Comparison of ENCODE assay signal across 10 mouse cellular contexts in genomic region chr4:151985886-151986285, GRCm38 (mm10). TPM values are rescaled to one million over a fixed set of nuclear protein-coding genes. Genes with fewer than 3 reads are reported as not detected.
DNase-seq lines count a peak whose midpoint lies in the region; ATAC-seq and TF ChIP-seq lines count a peak whose summit lies in the region.
"Had no signal": no experiment of that assay in that cellular context is flagged by ENCODE, and none has a peak within 500 bp of the region (broad histone marks: within the 10 kb centered on the region; RNA-seq: fewer than 3 reads in every experiment).

No protein-coding gene starts in this region.

- no peak for TF ChIP-seq CTCF in small intestine, adult 2 months (IDR thresholded peaks at IDR 0.05; ENCODE audit: extremely low read depth, insufficient read length, insufficient replicate concordance, low read depth, low read length)

- TF ChIP-seq POLR2A in small intestine, adult 2 months (IDR thresholded peaks at IDR 0.05; ENCODE audit: low read depth, low read length), result no peak

- peaks cover 19% of the 10 kb centered on the region for H3K4me1 ChIP-seq in intestine, embryonic 15.5 days (replicated peaks)
- H3K4me1 ChIP-seq in small intestine, adult 2 months (ENCODE audit: control insufficient read depth, insufficient read depth, insufficient read length, low read length), result peaks cover 16% of the 10 kb centered on the region

- H3K36me3 ChIP-seq in intestine, embryonic 15.5 days, result peaks cover 16% of the 10 kb centered on the region
- H3K36me3 ChIP-seq in small intestine, adult 2 months (ENCODE audit: control insufficient read depth, insufficient read depth, low read length), result peaks cover 5% of the 10 kb centered on the region; the same call in 1 of the 2 replicates

- peak; percentile 38; the same call in 1 of the 2 replicates for ATAC-seq in intestine, embryonic 15.5 days
- ATAC-seq: forebrain, embryonic 15.5 days had no signal

- H3K4me3 ChIP-seq in intestine, embryonic 15.5 days (replicated peaks), result no peak overlapping the region
- H3K4me3 ChIP-seq in small intestine, adult 2 months (ENCODE audit: low read depth, low read length), result peak overlapping the region; percentile 31
- H3K4me3 ChIP-seq: forebrain, embryonic 15.5 days; heart, embryonic 15.5 days had no signal

- 0 out of 2 replicates have a peak overlapping the region, but pooled peaks have one; percentile 24 for H3K27ac ChIP-seq in intestine, embryonic 15.5 days
- peak overlapping the region; percentile 55; the same call in 1 of the 2 replicates for H3K27ac ChIP-seq in small intestine, adult 2 months (ENCODE audit: insufficient read depth, low read depth, low read length)
- H3K27ac ChIP-seq: forebrain, embryonic 15.5 days; heart, embryonic 15.5 days had no signal

- no peak overlapping the region for H3K4me2 ChIP-seq in intestine, embryonic 15.5 days (replicated peaks)
- H3K4me2 ChIP-seq: forebrain, embryonic 15.5 days; heart, embryonic 15.5 days had no signal

- H3K9me3 ChIP-seq in intestine, embryonic 15.5 days, result no peaks in the 10 kb centered on the region
- H3K9me3 ChIP-seq: forebrain, embryonic 15.5 days; heart, embryonic 15.5 days had no signal

- no peaks in the 10 kb centered on the region for H3K27me3 ChIP-seq in intestine, embryonic 15.5 days (replicated peaks)
- H3K27me3 ChIP-seq in small intestine, adult 2 months (ENCODE audit: control insufficient read depth, insufficient read depth, low read length), result no peaks in the 10 kb centered on the region
- H3K27me3 ChIP-seq: forebrain, embryonic 15.5 days; heart, embryonic 15.5 days had no signal

- DNase-seq in lung, adult 18-20 months, result peak; percentile 51 to 68
- no peak for DNase-seq in lung, postnatal 10 days
- DNase-seq in cerebellum, adult 18-20 months, result peak; percentile 70 to 80
- DNase-seq in adrenal gland, postnatal 4 days (ENCODE audit: low spot score in 2 of 2), result no peak
- DNase-seq in embryo, embryonic 10 days (ENCODE audit: low spot score), result no peak
- DNase-seq: layer of hippocampus, postnatal 36 days had no signal

- 23% methylated on average over 10 of the region's 10 CpGs for WGBS in intestine, embryonic 15.5 days
- 12% methylated on average over 10 of the region's 10 CpGs for WGBS in small intestine, adult 2 months

- no peak overlapping the region for H3K9ac ChIP-seq in intestine, embryonic 15.5 days
- H3K9ac ChIP-seq: forebrain, embryonic 15.5 days; heart, embryonic 15.5 days had no signal

RNA-seq across cellular contexts. Expression of gene Thap3, which starts 2.9 kb away (rescaled TPM):
- 31.2 and 32.0 TPM in 2 replicates for polyA plus RNA-seq in intestine, embryonic 15.5 days (2015; fragmentation: Nextera tagmentation; extraction: Ambion mirVana)
- polyA plus RNA-seq in small intestine, adult 2 months (2012; rRNA removed), result 13.0 and 24.2 TPM in 2 replicates
- 10 to 100 TPM; 35.6 to 41.8 TPM for total RNA-seq in adrenal gland, postnatal 4 days (2021)

RNA-seq across cellular contexts. Expression of gene Phf13, which starts 10.2 kb away (rescaled TPM):
- polyA plus RNA-seq in intestine, embryonic 15.5 days (2015; fragmentation: Nextera tagmentation; extraction: Ambion mirVana), result 20.4 and 21.0 TPM in 2 replicates
- 4.0 and 7.5 TPM in 2 replicates for polyA plus RNA-seq in small intestine, adult 2 months (2012; rRNA removed)
- 10 to 100 TPM; 24.8 to 28.0 TPM for total RNA-seq in adrenal gland, postnatal 4 days (2021)

RNA-seq across cellular contexts. Expression of gene Klhl21, which starts 22.7 kb away (rescaled TPM):
- polyA plus RNA-seq in intestine, embryonic 15.5 days (2015; fragmentation: Nextera tagmentation; extraction: Ambion mirVana), result 10.6 and 10.9 TPM in 2 replicates
- 18.6 and 19.8 TPM in 2 replicates for polyA plus RNA-seq in small intestine, adult 2 months (2012; rRNA removed)
- total RNA-seq in adrenal gland, postnatal 4 days (2021), result 10 to 100 TPM; 18.8 to 19.3 TPM

RNA-seq across cellular contexts. Expression of gene Zbtb48, which starts 41.6 kb away (rescaled TPM):
- polyA plus RNA-seq in intestine, embryonic 15.5 days (2015; fragmentation: Nextera tagmentation; extraction: Ambion mirVana), result 15.6 and 19.0 TPM in 2 replicates
- polyA plus RNA-seq in small intestine, adult 2 months (2012; rRNA removed), result 12.5 and 13.6 TPM in 2 replicates
- total RNA-seq in adrenal gland, postnatal 4 days (2021), result 10 to 100 TPM; 16.8 to 17.0 TPM

RNA-seq across cellular contexts. Expression of gene Dnajc11, which starts 52.4 kb away (rescaled TPM):
- 73.2 and 75.6 TPM in 2 replicates for polyA plus RNA-seq in intestine, embryonic 15.5 days (2015; fragmentation: Nextera tagmentation; extraction: Ambion mirVana)
- polyA plus RNA-seq in small intestine, adult 2 months (2012; rRNA removed), result 28.1 and 32.0 TPM in 2 replicates
- total RNA-seq in adrenal gland, postnatal 4 days (2021), result 10 to 100 TPM; 86.2 to 94.5 TPM

Comparison
In these comparisons a context has a peak if more than half of its experiments do, and no peak if none do; other contexts are left out.
1. DNase-seq: peak in lung, adult 18-20 months (2 of 2) and cerebellum, adult 18-20 months (2 of 2); none in lung, postnatal 10 days (single experiment), adrenal gland, postnatal 4 days (0 of 2) and embryo, embryonic 10 days (single experiment).